Mouse (Mus musculus): ENCODE data around the gene Zfp113. TPM values are rescaled to one million over a fixed set of nuclear protein-coding genes. Genes with fewer than 3 reads are reported as not detected.

The Zfp113 gene
- 6.5 and 7.5 TPM in 2 replicates for total RNA-seq (2015)
- 7.8 and 8.0 TPM in 2 replicates for total RNA-seq (2017)

DNA sequence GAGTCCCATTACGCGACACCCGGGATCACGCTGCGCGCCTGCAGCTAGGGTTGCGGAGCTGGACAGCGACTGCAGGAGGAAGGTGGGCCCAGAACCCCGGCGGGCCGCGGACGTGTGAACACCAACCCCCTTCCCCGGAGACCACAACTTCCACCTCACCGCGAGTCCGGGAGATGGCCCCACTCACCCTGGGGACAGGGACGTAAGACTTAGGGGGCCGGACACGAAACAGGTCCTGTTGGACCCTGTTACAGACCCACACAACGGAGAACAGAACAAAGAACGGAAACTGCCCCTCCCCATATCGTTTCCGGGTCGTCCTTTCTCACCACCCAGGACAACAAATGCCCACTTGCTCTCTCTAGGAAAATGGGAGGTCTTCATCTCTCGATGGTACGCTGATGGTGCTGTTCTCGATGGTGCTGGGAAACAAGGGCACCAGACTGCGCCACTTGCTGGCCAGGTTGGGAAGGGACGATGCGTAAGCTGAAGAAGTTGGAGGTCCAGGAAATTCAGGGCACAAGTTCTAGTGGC lies at the start of gene Zfp113:
TSS of gene Zfp113 (minus strand) at position 302 of the 534 bp plus-strand sequence.
- ATAC-seq (replicated peaks; ENCODE audit: poor library complexity) = peak; percentile 97

DNA sequence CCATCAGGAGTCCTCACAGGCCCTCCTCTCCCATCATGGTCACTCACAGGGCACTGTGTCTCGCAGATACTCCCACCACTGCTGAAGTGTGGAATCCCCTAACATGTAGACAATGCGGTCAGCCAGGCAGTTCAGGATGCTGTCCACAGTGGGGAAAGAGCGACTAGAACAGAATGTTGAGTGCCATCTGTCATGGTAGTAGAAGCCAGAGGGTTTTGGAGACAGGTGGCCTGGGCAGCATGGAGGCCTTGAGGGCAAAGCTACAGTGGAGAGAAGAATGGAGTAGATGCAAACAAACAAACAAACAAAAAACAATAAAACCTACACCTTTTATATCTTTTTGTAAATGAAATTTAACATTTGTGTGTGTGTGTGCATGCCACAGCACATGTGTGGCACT lies 46.5 kb upstream of the Zfp113 start:
- no peak for ATAC-seq (replicated peaks; ENCODE audit: poor library complexity)

DNA sequence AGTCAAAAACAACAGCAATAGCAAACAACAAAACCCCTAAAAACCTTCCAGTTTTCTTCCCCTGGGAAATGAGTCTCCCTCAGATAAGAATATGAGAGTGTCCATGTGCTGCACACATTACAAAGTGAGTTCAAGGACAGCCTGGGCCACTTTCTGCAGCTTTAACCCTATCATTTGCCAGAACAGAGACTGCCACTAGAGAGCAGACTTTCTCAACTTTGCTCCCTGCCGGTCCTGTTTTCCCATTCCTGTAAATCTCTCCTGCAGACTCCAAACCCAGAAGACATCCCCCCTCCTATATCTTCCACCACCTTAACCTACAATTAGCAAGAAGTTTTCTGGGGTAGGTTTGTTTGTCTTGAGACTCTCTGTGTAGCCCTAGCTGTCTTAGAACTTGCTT lies 44.0 kb upstream of the Zfp113 start:
- no peak for ATAC-seq (replicated peaks; ENCODE audit: poor library complexity)

DNA sequence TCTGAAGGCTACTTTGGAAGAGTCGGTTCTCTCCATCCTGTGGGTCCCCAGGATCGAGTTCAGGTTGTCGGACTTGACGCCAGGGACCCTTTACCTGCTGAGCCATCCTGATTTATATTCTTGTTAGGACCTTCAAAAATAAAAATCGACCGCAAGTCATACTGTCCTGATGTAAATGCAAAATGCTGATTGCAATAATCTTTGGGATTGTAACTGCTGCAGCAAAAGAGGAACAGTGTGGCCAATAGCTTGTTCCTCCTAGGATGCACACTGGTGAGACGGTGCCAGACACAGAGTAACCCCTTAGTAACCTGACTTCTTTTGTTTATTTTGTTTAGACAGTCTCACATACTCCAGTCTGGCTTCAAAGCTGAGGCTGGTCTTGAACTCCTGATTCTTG lies 39.9 kb upstream of the Zfp113 start:
- peak; percentile 30 for ATAC-seq (replicated peaks; ENCODE audit: poor library complexity)

DNA sequence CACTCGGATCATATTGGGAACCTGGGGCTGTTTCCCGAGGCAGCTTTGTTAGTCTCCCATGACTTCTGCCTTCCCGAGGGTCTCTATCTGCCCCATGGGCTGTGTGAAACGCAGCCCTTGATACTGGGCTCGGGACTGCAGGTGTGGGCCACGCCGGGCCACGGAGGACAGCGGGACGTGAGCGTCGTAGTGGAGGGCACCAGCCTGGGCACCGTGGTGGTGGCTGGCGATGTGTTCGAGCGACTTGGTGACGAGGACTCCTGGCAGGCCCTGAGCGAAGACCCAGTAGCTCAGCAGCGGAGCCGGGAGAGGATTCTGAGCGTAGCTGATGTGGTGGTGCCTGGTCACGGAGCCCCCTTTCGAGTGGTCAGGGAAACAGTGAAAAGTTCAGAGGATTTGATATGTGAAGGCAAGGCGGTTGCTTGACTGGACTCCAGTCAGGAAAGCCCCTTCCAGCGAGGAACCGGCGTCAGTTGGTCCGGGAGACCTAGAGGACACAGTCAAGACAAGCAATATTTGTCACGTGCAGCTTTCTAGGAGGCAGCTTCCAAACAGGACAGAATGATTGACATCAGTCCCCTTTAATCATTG lies 39.3 kb upstream of the Zfp113 start:
- peak; percentile 35 for ATAC-seq (replicated peaks; ENCODE audit: poor library complexity)

DNA sequence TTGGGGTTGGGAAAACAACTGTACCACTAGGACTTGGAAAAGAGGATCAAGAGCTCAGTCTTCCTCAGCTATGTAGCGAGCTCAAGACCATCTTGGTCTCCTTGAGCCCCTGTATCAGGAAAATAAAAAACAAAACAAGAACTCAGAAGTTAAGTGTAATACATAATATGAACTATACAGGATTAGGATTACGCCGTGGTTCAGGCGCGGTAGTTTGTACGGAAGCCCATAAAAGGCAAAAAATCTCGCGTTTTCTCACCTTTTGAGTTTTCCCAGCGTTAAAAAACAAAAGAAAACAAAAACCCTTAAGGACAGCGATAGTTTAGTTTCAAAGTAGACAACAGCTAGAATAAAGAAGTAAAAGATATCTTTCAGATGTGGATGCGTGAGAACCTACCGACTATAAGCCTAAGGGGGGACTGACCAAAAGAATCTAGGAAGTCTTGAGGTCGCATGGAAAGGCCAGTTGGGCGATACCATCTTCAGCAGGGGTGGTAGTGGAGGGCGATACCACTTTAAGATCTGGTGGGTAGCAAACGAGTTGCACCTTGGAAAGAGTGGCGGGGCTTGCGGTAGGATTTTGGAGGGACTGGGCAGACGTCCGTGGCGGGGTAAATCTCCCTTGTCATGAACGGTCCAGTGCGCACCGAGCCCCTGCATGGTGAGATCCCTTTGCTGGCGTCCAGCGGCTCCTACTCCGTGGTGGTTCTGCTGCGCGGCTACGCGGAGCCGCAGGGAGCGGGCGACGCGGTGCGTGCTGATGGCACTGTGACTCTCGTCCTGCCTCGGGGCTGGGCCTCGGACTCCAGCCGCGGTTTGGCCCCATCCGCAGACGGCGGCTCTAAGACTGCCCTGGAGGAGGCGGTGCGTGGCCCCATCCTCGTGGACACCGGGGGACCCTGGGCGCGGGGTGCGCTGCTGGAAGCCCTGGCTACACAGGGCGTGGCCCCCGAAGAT lies 38.5 kb upstream of the Zfp113 start, which contains the start of gene Mblac1:
TSS of gene Mblac1 (plus strand) at position 544 of the 957 bp plus-strand sequence.
- ATAC-seq (replicated peaks; ENCODE audit: poor library complexity) = peak; percentile 83

DNA sequence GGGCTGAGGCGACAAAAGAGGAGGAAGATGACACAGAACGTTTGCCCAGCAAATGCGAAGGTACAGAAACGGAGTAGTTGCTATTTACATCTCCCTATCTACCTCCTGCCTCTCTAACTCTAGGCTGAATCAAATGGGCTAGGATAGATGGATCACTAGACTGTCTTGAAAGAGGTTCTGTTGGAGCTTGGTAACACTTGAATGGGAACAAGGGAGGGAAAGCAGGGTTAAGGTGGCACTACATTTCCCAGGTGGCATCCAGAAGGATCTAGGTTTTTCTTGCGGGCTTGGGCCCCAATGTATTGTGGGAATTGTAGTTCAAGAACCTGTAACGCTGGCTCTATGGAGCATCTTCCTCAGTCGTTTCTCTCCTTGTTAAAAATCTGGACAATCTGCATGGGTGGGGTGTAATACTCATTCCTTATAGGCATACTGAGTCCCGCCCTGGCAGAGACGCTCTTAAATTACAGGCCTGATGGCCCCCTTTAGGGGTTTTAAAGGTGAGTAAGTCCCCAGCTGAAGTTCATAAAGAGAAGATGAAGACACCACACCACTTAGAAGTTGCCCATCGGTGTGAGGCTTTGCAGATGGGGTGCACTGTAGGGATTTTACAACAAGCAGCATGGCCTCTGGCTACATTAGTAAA lies 32.2 kb upstream of the Zfp113 start:
- ATAC-seq (replicated peaks; ENCODE audit: poor library complexity) = peak; percentile 83

DNA sequence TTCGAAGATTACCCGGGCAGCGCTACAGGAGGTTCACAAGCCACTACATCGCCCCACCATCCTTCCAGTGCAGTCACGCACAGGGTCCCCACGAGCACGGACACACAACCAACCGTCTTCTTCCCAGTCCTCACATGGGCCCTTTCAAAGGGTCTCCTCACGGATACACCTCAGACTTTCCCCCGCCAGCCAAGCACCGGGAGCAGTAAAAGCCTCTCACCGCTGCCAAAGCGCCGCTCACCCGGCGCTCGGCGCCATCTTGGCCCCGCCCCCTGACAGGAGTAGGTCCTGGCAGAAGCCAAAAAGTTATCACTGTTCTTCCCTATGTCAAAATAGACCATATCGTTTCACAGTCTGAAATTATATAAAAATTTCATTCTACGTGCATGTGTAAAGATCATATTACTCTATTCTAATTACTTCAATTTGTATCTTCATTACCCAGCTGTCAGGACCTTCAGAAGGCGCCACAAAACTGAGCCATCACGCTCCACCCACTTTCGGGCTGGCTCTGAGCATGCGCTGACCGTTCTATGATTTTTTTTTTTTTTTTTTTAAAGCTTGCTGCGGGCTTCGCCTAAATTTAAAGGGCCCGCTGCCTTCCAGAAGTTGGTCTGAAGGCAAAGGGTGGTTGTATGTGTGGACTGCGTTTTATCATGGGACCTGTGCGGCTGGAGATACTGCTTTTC lies 31.6 kb upstream of the Zfp113 start, which contains the start of the genes Taf6 and Cnpy4:
TSS of gene Taf6 (minus strand) at position 502 of the 689 bp plus-strand sequence.
TSS of gene Cnpy4 (plus strand) at position 536 of the 689 bp plus-strand sequence.
- peak; percentile 76 for ATAC-seq (replicated peaks; ENCODE audit: poor library complexity)

DNA sequence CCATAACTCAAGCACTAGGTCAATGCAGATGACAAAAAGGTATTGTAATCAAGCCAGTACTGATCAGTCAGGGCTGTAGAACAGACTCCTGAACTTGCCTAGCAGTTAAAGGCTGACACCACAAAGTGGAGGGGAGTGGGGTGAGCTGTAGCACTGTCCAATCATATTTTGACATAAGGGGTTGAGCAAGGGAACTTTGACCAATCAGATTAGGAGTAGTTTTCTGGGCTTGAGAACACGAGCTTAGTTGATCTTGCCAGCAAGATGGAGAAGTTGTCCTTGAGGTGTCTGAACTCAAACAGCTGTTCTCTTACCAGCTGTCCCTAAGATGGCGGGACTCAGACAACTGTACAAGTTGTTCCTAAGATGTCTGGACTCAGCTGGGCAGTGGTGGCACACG lies 17.7 kb upstream of the Zfp113 start:
- peak; percentile 13 for ATAC-seq (replicated peaks; ENCODE audit: poor library complexity)

DNA sequence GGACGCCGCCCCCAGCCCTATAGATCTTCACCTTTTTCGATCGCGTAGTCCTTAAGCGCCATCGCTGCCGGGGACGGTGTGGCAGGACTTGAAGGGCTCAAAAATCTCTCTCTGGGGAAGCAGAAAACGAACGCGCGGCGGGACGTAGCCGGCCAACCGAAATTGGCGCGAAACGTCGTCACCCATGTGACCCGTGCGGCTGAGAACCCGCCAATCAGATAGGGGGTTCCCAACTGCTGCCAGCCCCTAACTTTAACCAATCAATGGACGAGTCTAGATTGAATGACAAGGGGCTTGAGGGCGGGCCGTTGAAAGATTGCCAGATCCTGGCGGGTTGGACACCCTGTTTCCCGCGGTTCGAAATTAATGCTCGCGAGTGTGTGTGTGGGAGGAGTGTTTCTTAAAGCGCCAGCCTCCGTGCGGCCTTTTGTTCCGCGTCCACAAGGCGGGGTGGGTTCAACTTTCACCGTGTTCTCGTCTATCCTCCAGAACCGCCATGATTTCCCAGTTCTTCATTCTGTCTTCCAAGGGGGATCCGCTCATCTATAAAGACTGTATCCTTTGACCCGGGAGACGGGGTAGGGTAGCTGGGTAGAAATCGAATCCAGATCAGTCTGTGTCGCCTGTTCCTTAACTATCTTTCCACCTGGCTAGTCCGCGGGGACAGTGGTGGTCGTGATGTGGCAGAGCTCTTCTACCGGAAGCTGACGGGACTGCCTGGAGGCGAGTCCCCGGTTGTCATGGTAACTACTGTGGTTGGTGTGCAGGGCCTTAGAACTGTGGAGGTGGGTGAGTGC lies 16.3 kb upstream of the Zfp113 start, which contains the start of the genes Ap4m1 and Mcm7:
TSS of gene Ap4m1 (plus strand) at position 308 of the 797 bp plus-strand sequence.
TSS of gene Mcm7 (minus strand) at position 728 of the 797 bp plus-strand sequence.
- ATAC-seq (replicated peaks; ENCODE audit: poor library complexity) = peak; percentile 68

DNA sequence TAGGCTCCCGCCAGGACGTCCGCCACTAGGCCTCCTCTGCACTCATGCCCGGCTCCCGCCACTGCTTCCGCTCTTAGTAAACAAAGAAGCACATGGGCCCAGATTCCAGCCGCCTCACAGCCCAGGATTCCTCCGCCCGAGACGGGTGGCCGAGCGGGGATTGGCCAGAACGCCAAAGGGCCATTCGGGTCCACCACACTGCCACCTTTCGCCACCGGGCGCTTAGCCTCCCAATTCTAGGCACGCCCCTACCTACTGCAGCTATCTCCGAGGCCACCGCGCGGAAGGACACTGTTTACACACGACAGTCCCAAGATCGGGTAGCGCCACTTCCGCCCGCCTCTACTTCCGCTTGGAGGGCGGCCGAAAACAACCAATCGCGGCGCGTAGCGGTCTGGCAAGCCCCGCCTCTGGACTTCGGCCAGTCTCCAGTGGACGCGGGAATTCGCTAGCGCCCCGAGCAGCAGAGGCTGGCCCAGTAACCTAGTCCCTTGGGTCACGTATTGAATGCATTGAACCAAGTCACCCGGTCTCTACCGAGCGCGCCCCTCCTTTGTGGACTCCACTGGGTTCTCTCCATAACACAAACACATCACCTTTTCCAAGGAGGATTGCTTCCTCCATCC lies 15.5 kb upstream of the Zfp113 start:
- ATAC-seq (replicated peaks; ENCODE audit: poor library complexity) = peak; percentile 63

DNA sequence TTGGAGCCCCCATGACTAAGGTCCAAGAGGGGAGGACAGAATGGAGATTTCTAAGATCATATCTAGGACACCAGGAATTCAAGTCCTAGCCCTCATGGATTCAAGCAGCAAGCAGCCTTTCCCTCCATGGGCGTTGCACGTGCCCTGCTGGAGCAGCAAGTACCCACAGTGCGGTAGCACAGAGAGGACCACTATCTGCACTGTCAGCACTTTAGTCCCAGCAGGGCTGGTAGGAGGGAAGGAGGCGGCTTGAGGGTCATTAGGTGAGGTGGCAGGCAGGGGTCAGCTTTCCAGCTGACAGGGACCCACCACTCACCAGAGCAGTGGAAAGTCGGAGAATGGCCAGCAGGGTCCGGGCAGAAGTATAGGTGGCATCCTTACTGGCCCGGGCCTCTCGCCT lies 10.1 kb upstream of the Zfp113 start:
- ATAC-seq (replicated peaks; ENCODE audit: poor library complexity) = no peak

DNA sequence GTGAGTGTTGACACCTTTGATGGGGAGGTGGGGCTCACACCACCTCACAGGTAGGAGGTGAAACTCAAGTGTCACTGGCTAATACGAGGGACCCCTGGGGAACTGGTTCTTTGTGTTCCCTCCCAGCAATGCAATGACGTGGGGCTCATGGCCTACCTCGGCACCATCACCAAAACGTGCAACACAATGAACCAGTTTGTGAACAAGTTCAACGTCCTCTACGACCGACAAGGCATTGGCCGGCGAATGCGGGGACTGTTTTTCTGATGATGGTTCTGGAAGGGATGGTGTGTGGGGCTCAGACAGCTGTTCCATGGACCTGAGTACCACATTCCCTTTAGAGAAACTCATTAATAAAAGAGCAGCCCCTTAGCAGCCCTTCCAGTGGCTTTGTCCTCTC lies 8.1 kb upstream of the Zfp113 start:
- ATAC-seq (replicated peaks; ENCODE audit: poor library complexity) = no peak

DNA sequence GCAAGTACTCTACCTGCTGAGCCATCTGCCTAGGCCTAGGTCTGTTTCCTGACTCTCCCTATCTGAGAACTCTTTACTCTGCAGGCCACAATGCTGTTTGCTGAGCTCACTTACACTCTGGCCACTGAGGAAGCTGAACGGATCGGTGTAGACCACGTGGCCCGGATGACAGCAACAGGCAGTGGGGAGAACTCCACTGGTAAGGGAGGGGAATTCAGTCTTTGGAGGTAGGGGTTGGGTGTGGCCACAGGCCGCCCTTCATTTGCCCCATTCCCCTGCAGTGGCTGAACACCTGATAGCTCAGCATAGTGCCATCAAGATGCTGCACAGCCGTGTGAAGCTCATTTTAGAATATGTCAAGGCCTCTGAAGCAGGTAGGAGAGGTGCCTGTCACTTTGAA lies 7.5 kb upstream of the Zfp113 start:
- no peak for ATAC-seq (replicated peaks; ENCODE audit: poor library complexity)

DNA sequence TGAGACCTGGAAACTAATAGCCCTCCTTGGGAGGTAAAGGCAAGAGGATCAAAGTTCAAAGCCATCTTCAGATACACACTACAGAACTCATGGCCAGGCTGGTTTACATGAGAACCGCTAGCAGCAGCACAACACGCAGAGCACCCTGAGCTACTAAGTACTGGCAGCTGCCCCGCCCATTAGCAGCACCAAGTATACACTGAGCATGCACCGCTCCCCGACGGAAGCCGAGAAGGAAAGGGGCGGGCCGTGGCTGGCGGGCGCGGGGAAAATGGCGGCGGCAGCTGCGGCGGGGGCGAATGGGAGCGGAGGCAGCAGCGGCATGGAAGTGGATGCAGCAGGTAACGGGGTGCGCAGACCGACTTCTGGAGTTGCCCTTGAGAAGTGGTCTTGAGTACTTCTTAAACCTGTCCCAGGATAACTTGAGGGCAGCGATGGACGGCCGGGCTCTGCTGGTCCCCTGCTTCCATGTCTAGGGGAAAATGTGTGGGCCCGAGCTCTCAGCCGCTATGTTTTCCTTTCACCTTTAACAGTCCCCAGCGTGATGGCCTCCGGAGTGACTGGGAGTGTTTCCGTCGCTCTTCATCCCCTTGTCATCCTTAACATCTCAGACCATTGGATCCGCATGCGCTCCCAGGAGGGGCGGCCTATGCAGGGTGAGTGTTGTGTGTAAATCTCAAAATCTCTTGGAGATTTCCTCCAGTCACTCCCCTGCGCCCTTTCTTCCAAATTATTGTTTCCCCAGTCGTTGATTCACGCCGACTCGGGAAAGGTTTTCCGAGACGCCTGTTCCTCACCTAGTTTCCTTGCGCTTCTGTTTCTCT lies 5.5 kb upstream of the Zfp113 start, which contains the start of gene Cops6:
TSS of gene Cops6 (plus strand) at position 230 of the 824 bp plus-strand sequence.
- peak; percentile 95 for ATAC-seq (replicated peaks; ENCODE audit: poor library complexity)

DNA sequence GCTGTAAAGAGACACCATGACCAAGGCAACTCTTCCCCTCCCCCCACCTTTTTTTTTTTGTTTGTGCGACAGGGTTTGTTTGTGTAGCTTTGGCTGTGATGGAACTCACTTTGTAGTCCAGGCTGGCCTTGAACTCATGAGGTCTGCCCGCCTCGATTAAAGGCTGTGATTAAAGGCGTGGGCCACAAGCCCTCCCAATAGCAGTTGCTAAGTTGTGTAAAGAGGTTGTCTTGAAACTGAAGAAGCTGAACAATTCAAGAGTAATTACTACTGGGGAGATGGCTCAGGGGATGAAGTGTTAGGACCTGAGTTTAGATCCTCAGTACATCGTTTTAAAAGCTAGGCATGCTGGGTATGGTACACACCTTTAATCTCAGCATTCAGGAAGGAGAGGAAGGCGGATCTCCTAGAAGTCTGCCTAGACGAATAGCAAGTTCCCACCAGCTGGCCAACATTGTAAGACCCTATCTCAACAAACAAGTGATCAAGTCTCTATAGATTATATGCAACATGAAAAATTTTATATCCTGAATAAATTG lies 4.7 kb upstream of the Zfp113 start:
- no peak for ATAC-seq (replicated peaks; ENCODE audit: poor library complexity)

DNA sequence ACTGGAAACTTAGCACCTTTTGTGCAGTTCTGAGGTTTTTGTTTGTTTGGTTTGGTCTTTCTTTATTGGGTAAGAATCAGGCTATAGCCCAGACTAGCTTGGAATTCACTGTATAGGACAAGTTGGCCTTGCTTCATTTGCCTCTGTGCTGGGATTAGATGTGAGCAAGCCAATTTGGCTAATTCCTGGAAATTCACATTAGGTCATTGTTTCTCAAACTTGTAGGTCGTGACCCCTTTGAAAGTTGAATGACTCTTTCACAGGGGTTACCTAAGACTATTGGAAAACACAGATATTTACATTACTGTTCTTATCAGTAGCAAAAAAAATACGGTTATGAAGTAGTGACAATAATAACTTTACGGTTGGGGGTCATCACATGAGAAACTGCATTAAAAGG lies 1.2 kb downstream of the Zfp113 start:
- no peak for ATAC-seq (replicated peaks; ENCODE audit: poor library complexity)

DNA sequence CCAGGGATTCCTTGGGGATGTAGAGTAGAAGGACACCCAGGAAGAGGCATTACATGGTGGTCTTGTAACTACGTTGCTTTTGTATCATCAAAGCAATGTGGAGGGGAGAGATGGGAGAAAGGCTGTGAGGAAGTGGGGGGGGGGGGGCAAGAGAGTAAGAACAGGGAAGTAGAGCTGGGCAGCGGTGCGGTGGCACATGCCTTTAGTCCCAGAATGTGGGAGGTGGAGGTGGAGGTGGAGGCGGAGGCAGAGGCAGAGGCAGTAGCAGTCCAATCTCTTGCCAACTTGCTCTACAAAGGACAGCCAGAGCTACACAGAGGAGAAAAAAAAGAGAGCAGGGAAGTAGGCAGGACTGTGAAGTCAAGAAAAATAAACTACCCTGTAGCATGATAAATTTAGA lies 17.0 kb downstream of the Zfp113 start:
- peak; percentile 47 for ATAC-seq (replicated peaks; ENCODE audit: poor library complexity)

Measured in megakaryocyte progenitor cell, adult 5-6 weeks (primary cell).